Mouse (Mus musculus): ENCODE results near the gene Hoxa9.

DNA sequence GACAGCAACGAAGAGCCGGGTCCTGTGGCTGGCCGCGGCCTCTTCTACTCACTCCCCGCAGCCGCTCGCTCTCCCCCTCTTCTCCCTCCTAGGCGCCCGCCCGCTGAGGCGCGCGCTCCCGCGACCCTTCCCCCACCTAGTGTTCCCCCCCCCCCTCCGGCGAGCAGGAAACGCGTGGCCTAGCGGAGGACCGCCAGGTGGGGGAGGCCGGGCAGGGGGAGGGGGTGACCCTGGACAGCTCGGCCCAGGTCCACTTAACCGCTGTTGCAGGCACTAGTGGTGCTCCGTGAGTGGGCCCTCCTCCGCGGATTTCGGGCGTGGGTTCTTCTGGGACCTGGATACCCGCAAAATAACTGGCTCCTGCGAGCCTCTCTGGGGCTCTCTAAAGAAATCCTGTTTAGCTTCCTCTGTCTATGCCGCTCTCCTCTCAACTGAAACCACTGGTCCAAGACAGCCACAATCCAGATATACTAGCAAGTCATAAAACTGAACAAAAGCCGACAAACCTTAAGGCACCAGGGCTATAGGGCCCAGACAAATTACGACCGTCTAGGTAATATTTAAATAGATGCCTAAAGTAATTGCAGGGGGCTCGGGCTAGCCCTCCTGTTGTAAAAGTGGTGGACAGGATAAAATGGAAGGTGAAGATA is at the start of gene Hoxa9:
- TF ChIP-seq POLR2A (IDR thresholded peaks at IDR 0.05; ENCODE audit: extremely low read depth, insufficient read depth, low read length) = no peak
- no peak for TF ChIP-seq CTCF (IDR thresholded peaks at IDR 0.05; ENCODE audit: low read depth, low read length)

Measured in liver, adult 2 months (tissue).